Mouse (Mus musculus) limb, embryonic 11.5 days (tissue): ENCODE data around the gene Gm4788. TPM values are rescaled to one million over a fixed set of nuclear protein-coding genes. Genes with fewer than 3 reads are reported as not detected.
"Not testable (repeated sequence)": the region's sequence is repeated elsewhere in the genome, so short reads cannot be mapped to it uniquely, and the experiment has no call there.

ENCODE experiments used
- ATAC-seq: fragments of 200-750 bp; cut with Nextera tagmentation; 2 replicates; pipeline ENCODE4 v1.8.0; 2017; ENCODE audit warnings: low read depth; ENCODE audit not compliant: insufficient number of reproducible peaks, low FRiP score, low TSS enrichment
- DNase-seq: peaks from one replicate; pipeline ENCODE4 v3.0.0-alpha.2; 2015; ENCODE audit warnings: low spot score
- H3K27ac ChIP-seq: fragments of 300-500 bp; sonication (generic); replicated peaks from 2 replicates; pipeline ENCODE4 v1.5.1; 2014; ENCODE audit warnings: low read depth, mild to moderate bottlenecking, low read length
- H3K27me3 ChIP-seq: fragments of 300-500 bp; sonication (generic); 2 replicates; pipeline ENCODE4 v1.6.1; 2014; ENCODE audit warnings: mild to moderate bottlenecking, low read length, mixed read lengths; ENCODE audit not compliant: control insufficient read depth, insufficient read depth
- H3K36me3 ChIP-seq: fragments of 300-500 bp; sonication (generic); 2 replicates; pipeline ENCODE4 v1.6.1; 2014; ENCODE audit warnings: mild to moderate bottlenecking, low read length, moderate library complexity, mixed read lengths; ENCODE audit not compliant: control insufficient read depth, insufficient read depth
- H3K4me1 ChIP-seq: fragments of 300-500 bp; sonication (generic); 2 replicates; pipeline ENCODE4 v1.6.1; 2014; ENCODE audit warnings: low read length, mixed read lengths; ENCODE audit not compliant: control insufficient read depth, insufficient read depth
- H3K4me2 ChIP-seq: fragments of 300-500 bp; sonication (generic); 2 replicates; pipeline ENCODE4 v1.6.1; 2014; ENCODE audit warnings: low read depth, mild to moderate bottlenecking, moderate library complexity; ENCODE audit not compliant: severe bottlenecking
- H3K4me3 ChIP-seq: fragments of 300-500 bp; sonication (generic); 2 replicates; pipeline ENCODE4 v1.5.1; 2014; ENCODE audit warnings: low read depth, low read length
- H3K9ac ChIP-seq: fragments of 300-500 bp; sonication (generic); 2 replicates; pipeline ENCODE4 v1.6.1; 2014; ENCODE audit warnings: mild to moderate bottlenecking, low read length
- H3K9me3 ChIP-seq: fragments of 300-500 bp; sonication (generic); 2 replicates; pipeline ENCODE4 v1.6.1; 2016; ENCODE audit warnings: low read length; ENCODE audit not compliant: control insufficient read depth
- WGBS: fragments of 180-500 bp; shearing (Covaris S2); extraction: QIAGEN DNeasy Blood & Tissue Kit; methylation state at CpG from one replicate; pipeline ENCODE4 v1.1.7; 2014; 5-methylcytosine and 5-hydroxymethylcytosine counted together
- polyA plus RNA-seq: library from polyadenylated mRNA; unstranded; fragments of >200 nt; fragmentation: Nextera tagmentation; extraction: Ambion mirVana; gene quantifications from 2 replicates; pipeline ENCODE4 v1.2.1, GENCODE M21; 2014

Gene Gm4788
- polyA plus RNA-seq, result not detected in 2 replicates

DNA sequence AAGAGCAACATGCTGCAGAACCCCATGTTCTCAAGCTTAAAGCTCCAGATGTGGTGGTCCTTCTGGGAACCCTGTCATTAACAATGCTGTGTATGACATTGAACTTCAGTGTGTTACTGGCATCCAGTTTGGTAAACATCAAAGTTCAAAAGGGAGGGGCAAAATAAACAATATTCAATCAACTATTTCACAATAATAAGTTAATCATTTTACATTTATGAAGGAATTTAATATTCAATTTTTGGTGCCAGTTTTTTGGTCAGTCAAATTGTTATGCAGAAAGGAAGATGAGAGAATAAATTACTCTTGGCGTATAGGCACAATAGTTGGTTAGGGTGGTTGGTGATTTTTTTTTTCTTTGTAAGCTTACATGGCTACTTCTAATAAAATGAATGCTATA, at the start of gene Gm4788:
TSS of gene Gm4788 (minus strand) at position 101 of the 400 bp plus-strand sequence.
- Histone ChIP-seq H3K27ac (no peak within 1 kb of the TSS), H3K27me3 (no peaks in the 10 kb centered on the region), H3K4me3 (no peak within 1 kb of the TSS), H3K4me1 (no peaks in the 10 kb centered on the region), H3K9ac (no peak within 1 kb of the TSS), H3K9me3 (no peaks in the 10 kb centered on the region), H3K4me2 (no peak within 1 kb of the TSS), H3K36me3 (no peaks in the 10 kb centered on the region)
- ATAC-seq (no peak), DNase-seq (no peak)
- WGBS, result 97% methylated on average over 1 of the region's 1 CpGs

DNA sequence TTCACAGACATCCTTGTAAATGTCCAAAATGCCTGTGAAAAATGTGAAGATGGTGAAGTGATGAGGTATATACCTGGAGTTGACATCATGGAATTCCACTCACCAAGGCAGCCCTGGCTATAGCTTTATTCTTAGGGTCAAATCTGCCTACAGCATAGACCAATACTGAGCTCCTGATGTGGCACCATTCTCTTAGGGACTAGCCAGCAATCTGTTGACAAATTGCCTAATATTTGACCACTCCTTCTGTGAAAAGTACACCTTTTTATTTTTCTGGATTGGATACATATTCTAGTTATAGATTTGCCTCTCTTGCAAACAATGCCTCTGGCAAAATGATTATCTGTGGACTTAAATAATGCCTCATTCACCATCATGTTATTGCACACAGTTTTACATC, 27.6 kb upstream of the Gm4788 start:
- Histone ChIP-seq H3K27me3 (no peaks in the 10 kb centered on the region), H3K9me3 (no peaks in the 10 kb centered on the region), H3K4me3 (no peak overlapping the region), H3K9ac (no peak overlapping the region), H3K4me1 (no peaks in the 10 kb centered on the region), H3K36me3 (no peaks in the 10 kb centered on the region), H3K4me2 (no peak overlapping the region), H3K27ac (no peak overlapping the region)
- ATAC-seq (no peak), DNase-seq (no peak)

DNA sequence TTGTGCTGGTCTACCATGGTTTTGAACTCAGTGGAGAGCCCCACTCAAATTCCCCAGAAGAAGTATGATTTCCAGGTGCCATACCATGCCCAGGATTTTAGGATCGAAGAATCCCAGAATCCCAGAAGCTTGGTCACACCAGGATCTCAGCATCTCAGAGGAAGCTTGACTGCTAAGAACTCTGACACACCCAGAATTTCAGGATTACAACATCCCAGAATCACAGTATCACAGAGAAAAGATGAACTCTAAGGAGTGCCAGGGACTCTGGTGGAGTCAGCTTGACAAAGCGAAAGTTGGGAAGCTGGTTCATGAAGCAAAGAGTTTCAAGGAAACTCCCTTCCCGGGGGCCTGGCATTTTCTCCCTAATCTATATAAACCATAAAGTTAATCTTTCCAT, 11.1 kb downstream of the Gm4788 start:
- DNase-seq, H3K9ac ChIP-seq, H3K4me1 ChIP-seq, ATAC-seq, H3K36me3 ChIP-seq, H3K4me3 ChIP-seq, H3K27ac ChIP-seq, H3K9me3 ChIP-seq, H3K27me3 ChIP-seq, H3K4me2 ChIP-seq: not testable (repeated sequence)
- 74% methylated on average over 3 of the region's 3 CpGs for WGBS

DNA sequence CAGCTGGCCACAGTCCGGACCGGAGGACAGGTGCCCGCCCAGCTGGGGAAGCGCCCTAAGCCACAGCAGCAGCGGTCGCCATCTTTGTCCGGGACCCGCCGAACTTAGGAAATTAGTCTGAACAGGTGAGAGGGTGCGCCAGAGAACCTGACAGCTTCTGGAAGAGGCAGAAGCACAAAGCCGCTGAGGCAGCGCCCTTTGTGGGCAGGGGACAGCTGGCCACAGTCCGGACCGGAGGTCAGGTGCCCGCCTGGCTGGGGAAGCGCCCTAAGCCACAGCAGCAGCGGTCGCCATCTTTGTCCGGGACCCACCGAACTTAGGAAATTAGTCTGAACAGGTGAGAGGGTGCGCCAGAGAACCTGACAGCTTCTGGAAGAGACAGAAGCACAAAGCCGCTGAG, 64.4 kb downstream of the Gm4788 start:
- ATAC-seq, DNase-seq, H3K9ac ChIP-seq, H3K9me3 ChIP-seq, H3K4me3 ChIP-seq, H3K4me2 ChIP-seq, H3K27ac ChIP-seq, H3K27me3 ChIP-seq, H3K36me3 ChIP-seq, H3K4me1 ChIP-seq: not testable (repeated sequence)
- 89% methylated on average over 6 of the region's 22 CpGs for WGBS

DNA sequence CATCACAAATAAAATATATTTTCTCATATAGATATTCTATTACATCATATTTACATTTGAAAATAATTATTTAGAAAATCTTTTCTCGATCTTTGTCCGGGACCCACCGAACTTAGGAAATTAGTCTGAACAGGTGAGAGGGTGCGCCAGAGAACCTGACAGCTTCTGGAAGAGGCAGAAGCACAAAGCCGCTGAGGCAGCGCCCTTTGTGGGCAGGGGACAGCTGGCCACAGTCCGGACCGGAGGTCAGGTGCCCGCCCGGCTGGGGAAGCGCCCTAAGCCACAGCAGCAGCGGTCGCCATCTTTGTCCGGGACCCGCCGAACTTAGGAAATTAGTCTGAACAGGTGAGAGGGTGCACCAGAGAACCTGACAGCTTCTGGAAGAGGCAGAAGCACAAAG, 64.8 kb downstream of the Gm4788 start:
- H3K4me2 ChIP-seq, H3K36me3 ChIP-seq, H3K27me3 ChIP-seq, ATAC-seq, H3K4me3 ChIP-seq, H3K4me1 ChIP-seq, H3K9me3 ChIP-seq, DNase-seq, H3K27ac ChIP-seq, H3K9ac ChIP-seq: not testable (repeated sequence)
- WGBS, result 95% methylated on average over 4 of the region's 16 CpGs

DNA sequence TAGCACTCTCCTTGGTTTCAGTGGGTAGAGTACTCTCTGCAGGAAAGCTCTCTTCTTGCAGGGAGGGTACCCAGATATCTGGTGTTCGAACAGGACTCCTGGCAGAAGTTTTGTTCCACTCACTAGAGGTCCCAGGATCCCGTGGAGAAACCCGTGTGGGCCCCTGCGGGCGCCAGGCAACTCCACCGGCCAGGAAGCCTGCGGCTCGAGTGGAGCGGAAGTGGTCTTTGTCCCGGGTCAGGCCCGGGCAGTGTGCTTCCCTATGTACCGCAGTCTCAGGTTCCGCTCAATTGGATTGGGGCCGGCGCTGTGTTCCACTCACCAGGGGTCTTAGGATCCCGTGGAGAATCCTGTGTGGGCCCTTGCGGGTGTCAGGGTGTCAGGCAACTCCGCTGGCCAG, 131.1 kb downstream of the Gm4788 start:
- not testable (repeated sequence) for DNase-seq, H3K27ac ChIP-seq, H3K4me1 ChIP-seq, H3K9ac ChIP-seq, H3K4me2 ChIP-seq, H3K9me3 ChIP-seq, H3K36me3 ChIP-seq, H3K27me3 ChIP-seq, ATAC-seq, H3K4me3 ChIP-seq
- 91% methylated on average over 18 of the region's 18 CpGs for WGBS

Other genes with a start within 250 kb of the Gm4788 start
- not detected in 2 replicates for gene Cfhr1, start 221.0 kb downstream of the Gm4788 start, polyA plus RNA-seq
- not detected in 2 replicates for gene Cfhr2, start 77.5 kb upstream of the Gm4788 start, polyA plus RNA-seq